Mouse (Mus musculus) MEL (cell line): Measurements from ENCODE around the gene Nf1. TPM values are rescaled to one million over a fixed set of nuclear protein-coding genes. Genes with fewer than 3 reads are reported as not detected.

Experiments
- DNase-seq: peaks from one replicate; pipeline ENCODE4 v3.0.0; 2011; ENCODE audit warnings: low read depth, low spot score
- H3K27ac ChIP-seq: 2 replicates; pipeline ENCODE4 v1.5.1; 2012; ENCODE audit warnings: low read depth, mild to moderate bottlenecking, control low read depth, low read length, moderate library complexity; ENCODE audit not compliant: control insufficient read depth
- H3K27me3 ChIP-seq, 2 experiments: fragments of 150-350 bp in 1 of 2; sonication (generic) in 1 of 2; 2 replicates each; pipeline ENCODE4 v1.6.1; 2012; ENCODE audit warnings: low read length in 2 of 2, mild to moderate bottlenecking in 2 of 2, improper control_type of control experiment in 1 of 2, moderate library complexity in 1 of 2; ENCODE audit not compliant: insufficient read depth in 2 of 2, control insufficient read depth in 1 of 2
- H3K36me3 ChIP-seq, 2 experiments: 2 replicates each; pipeline ENCODE4 v1.6.1; 2012 to 2014; ENCODE audit warnings: low read length in 2 of 2, improper control_type of control experiment in 1 of 2, inconsistent platforms in 1 of 2, mild to moderate bottlenecking in 1 of 2; ENCODE audit not compliant: insufficient read depth in 2 of 2, control insufficient read depth in 1 of 2
- H3K4me1 ChIP-seq, 2 experiments: fragments of 150-350 bp in 1 of 2; sonication (generic) in 1 of 2; 2 replicates each; pipeline ENCODE4 v1.6.1; 2012; ENCODE audit warnings: low read length in 2 of 2, improper control_type of control experiment in 1 of 2, mild to moderate bottlenecking in 1 of 2; ENCODE audit not compliant: insufficient read depth in 2 of 2, control insufficient read depth in 1 of 2
- H3K4me3 ChIP-seq, 2 experiments: fragments of 150-350 bp in 1 of 2; sonication (generic) in 1 of 2; 2 replicates each; pipeline ENCODE4 v1.5.1; 2012; ENCODE audit warnings: low read depth in 2 of 2, low read length in 2 of 2, mild to moderate bottlenecking in 2 of 2, moderate library complexity in 2 of 2, control low read depth in 1 of 2, improper control_type of control experiment in 1 of 2; ENCODE audit not compliant: control insufficient read depth in 1 of 2, insufficient read depth in 1 of 2
- H3K79me2 ChIP-seq: 2 replicates; pipeline ENCODE4 v1.6.1; 2012; ENCODE audit warnings: mild to moderate bottlenecking, low read length, moderate library complexity; ENCODE audit not compliant: control insufficient read depth, poor library complexity, insufficient read depth
- H3K9ac ChIP-seq: 2 replicates; pipeline ENCODE4 v1.6.1; 2012; ENCODE audit warnings: low read depth, mild to moderate bottlenecking, control low read depth, low read length, moderate library complexity; ENCODE audit not compliant: control insufficient read depth, poor library complexity, severe bottlenecking
- H3K9me3 ChIP-seq: fragments of 150-350 bp; sonication (generic); replicated peaks from 2 replicates; pipeline ENCODE4 v1.6.1; 2012; ENCODE audit warnings: mild to moderate bottlenecking, low read length, improper control_type of control experiment, moderate library complexity; ENCODE audit not compliant: insufficient read depth
- CHD2 ChIP-seq: IDR thresholded peaks from 2 replicates; pipeline ENCODE4 v1.6.1; 2011; ENCODE audit warnings: low read length, improper control_type of control experiment
- CTCF ChIP-seq, 3 experiments: IDR thresholded peaks in 2 of 3; conservative IDR thresholded peaks in 1 of 3; 2 replicates each; pipeline ENCODE4 v1.5.1; 2011 to 2012; ENCODE audit warnings: low read length in 3 of 3, low read depth in 2 of 3, mild to moderate bottlenecking in 2 of 3, improper control_type of control experiment in 1 of 3, inconsistent platforms in 1 of 3, mixed read lengths in 1 of 3, moderate library complexity in 1 of 3; ENCODE audit not compliant: control insufficient read depth in 1 of 3, insufficient read depth in 1 of 3, poor library complexity in 1 of 3, severe bottlenecking in 1 of 3
- EP300 ChIP-seq, 2 experiments: IDR thresholded peaks; 2 replicates each; pipeline ENCODE4 v1.6.1; 2011; ENCODE audit warnings: improper control_type of control experiment in 2 of 2, low read length in 2 of 2, low read depth in 1 of 2, mild to moderate bottlenecking in 1 of 2
- ETS1 ChIP-seq: IDR thresholded peaks from 2 replicates; pipeline ENCODE4 v1.6.1; 2012; ENCODE audit warnings: low read depth, mild to moderate bottlenecking, inconsistent platforms, low read length, improper control_type of control experiment, moderate library complexity
- GATA1 ChIP-seq: IDR thresholded peaks from 2 replicates; pipeline ENCODE4 v1.6.1; 2011; ENCODE audit warnings: low read depth, low read length, improper control_type of control experiment
- HCFC1 ChIP-seq: IDR thresholded peaks from 2 replicates; pipeline ENCODE4 v1.6.1; 2012; ENCODE audit warnings: low read depth, mild to moderate bottlenecking, inconsistent platforms, low read length, improper control_type of control experiment, moderate library complexity
- JUND ChIP-seq: IDR thresholded peaks from 2 replicates; pipeline ENCODE4 v1.6.1; 2011; ENCODE audit warnings: low read depth, mild to moderate bottlenecking, improper control_type of control experiment, low read length
- KAT2A ChIP-seq: conservative IDR thresholded peaks from 2 replicates; pipeline ENCODE4 v1.6.1; 2012; ENCODE audit warnings: low read depth, low read length, improper control_type of control experiment, inconsistent platforms
- MAX ChIP-seq: IDR thresholded peaks from 2 replicates; pipeline ENCODE4 v1.6.1; 2011; ENCODE audit warnings: low read length, improper control_type of control experiment
- MAZ ChIP-seq: IDR thresholded peaks from 2 replicates; pipeline ENCODE4 v1.6.1; 2012; ENCODE audit warnings: low read depth, mild to moderate bottlenecking, inconsistent platforms, low read length, improper control_type of control experiment
- MEF2A ChIP-seq: IDR thresholded peaks from 2 replicates; pipeline ENCODE4 v1.6.1; 2014; ENCODE audit warnings: low read depth, mild to moderate bottlenecking, inconsistent platforms, low read length, improper control_type of control experiment; ENCODE audit not compliant: poor library complexity, insufficient replicate concordance, severe bottlenecking; ENCODE audit errors: extremely low read depth
- MYC ChIP-seq: IDR thresholded peaks from 2 replicates; pipeline ENCODE4 v1.6.1; 2011; ENCODE audit warnings: low read depth, mild to moderate bottlenecking, low read length, improper control_type of control experiment, moderate library complexity
- NRF1 ChIP-seq: IDR thresholded peaks from 2 replicates; pipeline ENCODE4 v1.6.1; 2014; ENCODE audit warnings: low read depth, mild to moderate bottlenecking, inconsistent platforms, low read length, improper control_type of control experiment, moderate library complexity; ENCODE audit not compliant: poor library complexity, insufficient read depth, severe bottlenecking
- POLR2AphosphoS2 ChIP-seq: IDR thresholded peaks from 2 replicates; pipeline ENCODE4 v1.6.1; 2011; ENCODE audit warnings: low read length, improper control_type of control experiment
- POLR2AphosphoS5 ChIP-seq: IDR thresholded peaks from 2 replicates; pipeline ENCODE4 v1.6.1; 2012; ENCODE audit warnings: low read depth, borderline replicate concordance, mild to moderate bottlenecking, inconsistent platforms, low read length, moderate library complexity, mixed read lengths
- RAD21 ChIP-seq: IDR thresholded peaks from 2 replicates; pipeline ENCODE4 v1.6.1; 2011; ENCODE audit warnings: mild to moderate bottlenecking, low read depth, low read length, improper control_type of control experiment
- RCOR1 ChIP-seq: IDR thresholded peaks from 2 replicates; pipeline ENCODE4 v1.6.1; 2012; ENCODE audit warnings: low read depth, mild to moderate bottlenecking, inconsistent platforms, low read length, improper control_type of control experiment
- SIN3A ChIP-seq: IDR thresholded peaks from 2 replicates; pipeline ENCODE4 v1.6.1; 2012; ENCODE audit warnings: low read length, improper control_type of control experiment, inconsistent platforms
- SMC3 ChIP-seq: IDR thresholded peaks from 2 replicates; pipeline ENCODE4 v1.6.1; 2011; ENCODE audit warnings: low read depth, low read length, improper control_type of control experiment
- TAL1 ChIP-seq: IDR thresholded peaks from 2 replicates; pipeline ENCODE4 v1.6.1; 2012; ENCODE audit warnings: mild to moderate bottlenecking, inconsistent platforms, low read length, moderate library complexity, mixed read lengths
- TCF12 ChIP-seq: IDR thresholded peaks from 2 replicates; pipeline ENCODE4 v1.6.1; 2014; ENCODE audit warnings: low read depth, mild to moderate bottlenecking, inconsistent platforms, low read length, improper control_type of control experiment, moderate library complexity
- UBTF ChIP-seq: IDR thresholded peaks from 2 replicates; pipeline ENCODE4 v1.6.1; 2012; ENCODE audit warnings: low read depth, mild to moderate bottlenecking, inconsistent platforms, low read length, improper control_type of control experiment, moderate library complexity, borderline replicate concordance; ENCODE audit not compliant: insufficient read depth
- ZC3H11A ChIP-seq: IDR thresholded peaks from 2 replicates; pipeline ENCODE4 v1.6.1; 2012; ENCODE audit warnings: low read depth, mild to moderate bottlenecking, inconsistent platforms, low read length, improper control_type of control experiment
- ZMIZ1 ChIP-seq: IDR thresholded peaks from 2 replicates; pipeline ENCODE4 v1.6.1; 2012; ENCODE audit warnings: low read depth, mild to moderate bottlenecking, inconsistent platforms, low read length, improper control_type of control experiment, moderate library complexity
- ZNF384 ChIP-seq: IDR thresholded peaks from 2 replicates; pipeline ENCODE4 v1.6.1; 2012; ENCODE audit warnings: low read depth, mild to moderate bottlenecking, inconsistent platforms, low read length, improper control_type of control experiment
- polyA plus RNA-seq, 2 experiments: library from polyadenylated mRNA; stranded (reverse) in 1 of 2; unstranded in 1 of 2; fragments of >175 nt in 1 of 2; fragments of >200 nt in 1 of 2; gene quantifications; 2 replicates each; pipeline versions ENCODE4 v1.2.1 to v1.2.4; 2012; ENCODE audit warnings: low replicate concordance in 2 of 2, low read depth in 1 of 2; ENCODE audit not compliant: insufficient read length in 2 of 2, insufficient read depth in 1 of 2, missing spikeins in 1 of 2
- total RNA-seq: library from RNA; depleted of rRNA; stranded (reverse); fragments of 300-350 nt; gene quantifications from 2 replicates; pipeline ENCODE4 v1.2.3, GENCODE M21; 2012

The Nf1 gene
- total and polyA plus RNA-seq, 3 experiments = 13.2 to 108 (median 20.3) TPM

- Histone ChIP-seq H3K4me3 (no peak overlapping the region), H3K9me3 (no peaks in the 10 kb centered on the region), H3K4me1 (peaks cover 18 to 21% of the 10 kb centered on the region in 2 experiments), H3K9ac (no peak overlapping the region), H3K27me3 (no peaks in the 10 kb centered on the region), H3K27ac (no peak overlapping the region), H3K79me2 (peaks cover 19% of the 10 kb centered on the region), H3K36me3 (peaks cover 0 to 17% of the 10 kb centered on the region in 2 experiments; a peak in 2 of 4 replicates)
- TF ChIP-seq SMC3 = peak; percentile 68
- no peak for TF ChIP-seq CHD2
- TF ChIP-seq UBTF = no peak
- TF ChIP-seq ZC3H11A = peak; percentile 77
- peak; percentile 56; the same call in 1 of the 2 replicates for TF ChIP-seq SIN3A
- no peak for TF ChIP-seq ZNF384
- no peak for TF ChIP-seq TAL1
- TF ChIP-seq NRF1 = no peak
- TF ChIP-seq MAZ = no peak
- TF ChIP-seq POLR2AphosphoS2 = no peak
- TF ChIP-seq ETS1 = peak; percentile 25; the same call in 1 of the 2 replicates
- TF ChIP-seq RAD21 = peak; percentile 82
- TF ChIP-seq CTCF (IDR thresholded peaks at IDR 0.05 in 2 of 3, conservative IDR thresholded peaks at IDR 0.05 in 1 of 3; ENCODE audit: control insufficient read depth in 1 of 3, insufficient read depth in 1 of 3, low read depth in 2 of 3, low read length in 3 of 3, poor library complexity in 1 of 3, severe bottlenecking in 1 of 3) = peak; percentile 81 to 85 (median 83)
- peak in 1 of 2 experiments; percentile 62; a peak in 3 of 4 replicates for TF ChIP-seq EP300 (IDR thresholded peaks at IDR 0.05; ENCODE audit: low read depth in 1 of 2, low read length in 2 of 2)
- peak; percentile 60 for TF ChIP-seq TCF12
- TF ChIP-seq HCFC1 = 0 out of 2 replicates have a peak, but pooled peaks have one; percentile 30
- no peak for TF ChIP-seq ZMIZ1
- no peak for TF ChIP-seq POLR2AphosphoS5
- TF ChIP-seq GATA1 = peak; percentile 41; the same call in 1 of the 2 replicates
- no peak for TF ChIP-seq RCOR1
- peak; percentile 85 for DNase-seq
Measured at GRCm38 (mm10) chr11:79336722-79337267, 2.7 kb upstream of the Nf1 start.

- peaks cover 0 to 17% of the 10 kb centered on the region in 2 experiments; a peak in 2 of 4 replicates for H3K36me3 ChIP-seq
- peak overlapping the region; percentile 95 for H3K9ac ChIP-seq
- peak; percentile 61 for DNase-seq
- peak overlapping the region; percentile 90 to 95 for H3K4me3 ChIP-seq
- peaks cover 18 to 21% of the 10 kb centered on the region in 2 experiments for H3K4me1 ChIP-seq
- H3K27ac ChIP-seq = no peak overlapping the region
- H3K9me3 ChIP-seq = no peaks in the 10 kb centered on the region
- peaks cover 19% of the 10 kb centered on the region for H3K79me2 ChIP-seq
- TF ChIP-seq KAT2A (no peak), JUND (no peak), ZNF384 (no peak), MYC (no peak), MEF2A (no peak), MAX (no peak)
- no peaks in the 10 kb centered on the region for H3K27me3 ChIP-seq
Measured at GRCm38 (mm10) chr11:79338621-79339020, 872 bp upstream of the Nf1 start.
